Mouse (Mus musculus) C2C12 (cell line): ENCODE measurements around the gene Adora1. TPM values are rescaled to one million over a fixed set of nuclear protein-coding genes. Genes with fewer than 3 reads are reported as not detected.

Source experiments
- H3K27me3 ChIP-seq: one replicate; pipeline ENCODE4 v1.6.1; 2011; ENCODE audit not compliant: control insufficient read depth, insufficient read depth, insufficient read length
- H3K36me3 ChIP-seq: one replicate; pipeline ENCODE4 v1.6.1; 2011; ENCODE audit not compliant: control insufficient read depth, insufficient read depth
- H3K4me3 ChIP-seq: one replicate; pipeline ENCODE4 v1.5.1; 2011; ENCODE audit warnings: mild to moderate bottlenecking, control low read depth; ENCODE audit not compliant: poor library complexity, insufficient read depth, severe bottlenecking
- H3K79me2 ChIP-seq: one replicate; pipeline ENCODE4 v1.6.1; 2011; ENCODE audit not compliant: control insufficient read depth, insufficient read depth
- H3K79me3 ChIP-seq: one replicate; pipeline ENCODE4 v1.6.1; 2011; ENCODE audit warnings: low read depth, control low read depth
- H3ac ChIP-seq: one replicate; pipeline ENCODE3; 2011; ENCODE audit warnings: low read depth; ENCODE audit not compliant: control insufficient read depth, insufficient read length
- CEBPB ChIP-seq: IDR thresholded peaks from one replicate; pipeline ENCODE4 v1.6.1; 2011; ENCODE audit warnings: low read depth, mild to moderate bottlenecking, control low read depth, moderate library complexity
- CTCF ChIP-seq: IDR thresholded peaks from one replicate; pipeline ENCODE4 v1.5.1; 2011; ENCODE audit not compliant: control insufficient read depth, insufficient read depth, insufficient read length
- FOSL1 ChIP-seq: IDR thresholded peaks from one replicate; pipeline ENCODE4 v1.8.0; 2011; ENCODE audit warnings: mild to moderate bottlenecking, low read length; ENCODE audit not compliant: poor library complexity, insufficient read depth, severe bottlenecking
- MAX ChIP-seq: IDR thresholded peaks from one replicate; pipeline ENCODE4 v1.6.1; 2011; ENCODE audit warnings: mild to moderate bottlenecking, control low read depth
- MYOD1 ChIP-seq: IDR thresholded peaks from one replicate; pipeline ENCODE4 v1.6.1; 2011; ENCODE audit warnings: low read depth; ENCODE audit not compliant: control insufficient read depth, insufficient read length
- MYOG ChIP-seq: IDR thresholded peaks from one replicate; pipeline ENCODE4 v1.6.1; 2011; ENCODE audit not compliant: control insufficient read depth, insufficient read length; ENCODE audit errors: extremely low read depth
- USF1 ChIP-seq: IDR thresholded peaks from one replicate; pipeline ENCODE4 v1.6.1; 2011; ENCODE audit warnings: low read depth, mild to moderate bottlenecking, control low read depth, moderate library complexity
- polyA plus RNA-seq: library from polyadenylated mRNA; unstranded; fragments of >200 nt; fragmentation: generic; extraction: Trizol; gene quantifications from one replicate; pipeline ENCODE4 v1.2.1, GENCODE M21; 2012; ENCODE audit warnings: missing spikeins

The Adora1 gene
- polyA plus RNA-seq, 1 experiment, result 0.05 TPM

DNA sequence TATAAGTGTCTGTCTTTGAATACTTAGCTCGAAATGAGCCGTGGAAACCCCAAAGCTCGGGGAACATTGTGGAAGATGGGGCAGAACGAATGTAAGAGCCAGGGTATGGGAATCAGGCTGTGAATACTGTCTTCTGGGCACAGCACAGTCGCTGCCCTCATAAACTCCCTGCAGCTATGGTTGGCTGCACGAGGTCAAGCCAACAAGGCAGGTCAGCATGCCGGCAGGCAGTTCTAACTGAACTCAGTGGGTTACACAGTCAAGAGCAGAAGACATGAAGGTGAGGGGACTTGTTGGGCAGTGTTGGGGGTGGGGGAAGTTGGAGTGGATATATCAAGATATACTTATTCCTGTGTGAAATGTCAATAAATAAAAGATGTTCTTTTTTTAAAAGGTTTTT lies 20.2 kb downstream of the Adora1 start:
- no peaks in the 10 kb centered on the region for H3K79me3 ChIP-seq
- TF ChIP-seq USF1, result no peak
- no peak for TF ChIP-seq MAX
- TF ChIP-seq MYOG, result no peak
- no peak for TF ChIP-seq MYOD1
- no peak overlapping the region for H3K4me3 ChIP-seq
- H3K79me2 ChIP-seq, result no peaks in the 10 kb centered on the region
- H3ac ChIP-seq, result no peak overlapping the region
- H3K27me3 ChIP-seq, result peaks cover 4% of the 10 kb centered on the region
- H3K36me3 ChIP-seq, result no peaks in the 10 kb centered on the region

GRCm38 (mm10) chr1:134213405-134213804 lies 21.8 kb downstream of the Adora1 start:
- TF ChIP-seq CEBPB, result no peak
- H3K79me3 ChIP-seq, result no peaks in the 10 kb centered on the region
- H3K36me3 ChIP-seq, result no peaks in the 10 kb centered on the region
- no peaks in the 10 kb centered on the region for H3K79me2 ChIP-seq
- H3K4me3 ChIP-seq, result no peak overlapping the region
- H3ac ChIP-seq, result no peak overlapping the region
- peaks cover 4% of the 10 kb centered on the region for H3K27me3 ChIP-seq

- Histone ChIP-seq H3K79me2 (no peaks in the 10 kb centered on the region), H3K4me3 (no peak overlapping the region), H3ac (no peak overlapping the region), H3K79me3 (no peaks in the 10 kb centered on the region), H3K36me3 (no peaks in the 10 kb centered on the region), H3K27me3 (peaks cover 4% of the 10 kb centered on the region)
- no peak for TF ChIP-seq MYOD1
- no peak for TF ChIP-seq MYOG
- no peak for TF ChIP-seq CTCF
- no peak for TF ChIP-seq MAX
- TF ChIP-seq CEBPB, result no peak
- no peak for TF ChIP-seq USF1
These were observed 22.9 kb downstream of the Adora1 start for GRCm38 (mm10) chr1:134212351-134212750.

GRCm38 (mm10) chr1:134211631-134212030 lies 23.6 kb downstream of the Adora1 start:
- no peaks in the 10 kb centered on the region for H3K36me3 ChIP-seq
- no peaks in the 10 kb centered on the region for H3K79me3 ChIP-seq
- TF ChIP-seq CTCF (no peak), USF1 (no peak), MYOG (no peak), CEBPB (no peak), MAX (no peak), MYOD1 (no peak), FOSL1 (no peak)
- H3K79me2 ChIP-seq, result no peaks in the 10 kb centered on the region
- no peak overlapping the region for H3ac ChIP-seq
- peaks cover 4% of the 10 kb centered on the region for H3K27me3 ChIP-seq
- no peak overlapping the region for H3K4me3 ChIP-seq

DNA sequence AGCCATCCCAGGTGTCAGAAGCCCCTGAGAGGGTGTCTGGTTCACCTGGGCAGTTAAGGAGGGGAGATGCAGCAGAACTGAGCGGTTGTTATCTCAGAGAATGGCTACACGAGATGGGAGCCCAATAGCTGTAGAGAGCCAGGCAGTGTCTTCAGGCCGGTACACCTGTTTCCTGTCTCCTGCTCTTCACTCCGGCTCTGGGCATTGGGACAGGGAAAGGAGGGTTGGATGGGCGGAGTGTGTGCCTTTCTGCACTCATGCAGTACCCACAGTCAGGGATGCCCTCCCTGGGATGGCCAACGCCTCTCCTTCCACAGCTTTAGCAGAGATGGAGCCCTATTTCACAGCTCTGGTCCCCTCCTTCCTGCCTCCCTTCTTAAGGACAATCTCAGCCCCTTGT lies 24.2 kb downstream of the Adora1 start:
- H3K4me3 ChIP-seq, result no peak overlapping the region
- no peak overlapping the region for H3ac ChIP-seq
- H3K27me3 ChIP-seq, result peaks cover 4% of the 10 kb centered on the region
- no peaks in the 10 kb centered on the region for H3K36me3 ChIP-seq
- H3K79me2 ChIP-seq, result no peaks in the 10 kb centered on the region
- H3K79me3 ChIP-seq, result no peaks in the 10 kb centered on the region
- TF ChIP-seq MAX, result no peak
- no peak for TF ChIP-seq USF1
- TF ChIP-seq MYOG, result no peak
- no peak for TF ChIP-seq MYOD1
- TF ChIP-seq FOSL1, result no peak
- TF ChIP-seq CEBPB, result no peak
- TF ChIP-seq CTCF, result no peak

GRCm38 (mm10) chr1:134210179-134210755 lies 25.0 kb downstream of the Adora1 start:
- Histone ChIP-seq H3K4me3 (no peak overlapping the region), H3K27me3 (peaks cover 4% of the 10 kb centered on the region), H3ac (no peak overlapping the region), H3K79me2 (no peaks in the 10 kb centered on the region), H3K36me3 (no peaks in the 10 kb centered on the region), H3K79me3 (no peaks in the 10 kb centered on the region)
- TF ChIP-seq CEBPB, result no peak
- no peak for TF ChIP-seq MAX
- TF ChIP-seq CTCF, result no peak
- no peak for TF ChIP-seq FOSL1
- no peak for TF ChIP-seq USF1
- TF ChIP-seq MYOD1, result no peak
- no peak for TF ChIP-seq MYOG
